Mouse (Mus musculus) ES-Bruce4 (cell line): ENCODE data around the gene Rfx2. TPM values are rescaled to one million over a fixed set of nuclear protein-coding genes. Genes with fewer than 3 reads are reported as not detected.

Experiments used
- H3K27ac ChIP-seq: 2 replicates; pipeline ENCODE4 v1.5.1; 2012; ENCODE audit warnings: low read length, inconsistent platforms; ENCODE audit not compliant: insufficient read depth
- H3K27me3 ChIP-seq: 2 replicates; pipeline ENCODE4 v1.6.1; 2012; ENCODE audit warnings: mild to moderate bottlenecking, low read length, inconsistent platforms; ENCODE audit not compliant: control insufficient read depth, poor library complexity, insufficient read depth, severe bottlenecking
- H3K36me3 ChIP-seq: 2 replicates; pipeline ENCODE4 v1.6.1; 2012; ENCODE audit warnings: inconsistent platforms, mild to moderate bottlenecking, low read length, moderate library complexity; ENCODE audit not compliant: control insufficient read depth, poor library complexity, insufficient read depth, severe bottlenecking
- H3K4me1 ChIP-seq: one replicate; pipeline ENCODE4 v1.8.1; 2011; ENCODE audit warnings: low read length; ENCODE audit not compliant: control insufficient read depth, insufficient read depth
- H3K4me3 ChIP-seq: 2 replicates; pipeline ENCODE4 v1.5.1; 2011; ENCODE audit warnings: low read depth, mild to moderate bottlenecking, low read length
- H3K9ac ChIP-seq: 2 replicates; pipeline ENCODE4 v1.6.1; 2012; ENCODE audit warnings: low read depth, mild to moderate bottlenecking, inconsistent platforms; ENCODE audit not compliant: poor library complexity, severe bottlenecking
- H3K9me3 ChIP-seq: replicated peaks from 2 replicates; pipeline ENCODE4 v1.6.1; 2012; ENCODE audit warnings: mild to moderate bottlenecking, low read length, inconsistent platforms; ENCODE audit not compliant: control insufficient read depth, poor library complexity, insufficient read depth, severe bottlenecking
- CTCF ChIP-seq: IDR thresholded peaks from one replicate; pipeline ENCODE4 v1.8.1; 2011; ENCODE audit warnings: low read depth, low read length
- EP300 ChIP-seq: IDR thresholded peaks from 2 replicates; pipeline ENCODE4 v1.6.1; 2011; ENCODE audit warnings: low read depth, low read length; ENCODE audit not compliant: insufficient read depth
- POLR2A ChIP-seq: IDR thresholded peaks from one replicate; pipeline ENCODE4 v1.8.1; 2011; ENCODE audit warnings: low read length; ENCODE audit not compliant: insufficient read depth
- polyA plus RNA-seq: library from polyadenylated mRNA; stranded (reverse); fragments of >200 nt; gene quantifications from 2 replicates; pipeline ENCODE4 v1.2.4, GENCODE M21; 2011; ENCODE audit warnings: low read depth; ENCODE audit not compliant: missing spikeins, insufficient read depth, insufficient read length

The Rfx2 gene
- polyA plus RNA-seq, 1 experiment, result 27.5 TPM

DNA sequence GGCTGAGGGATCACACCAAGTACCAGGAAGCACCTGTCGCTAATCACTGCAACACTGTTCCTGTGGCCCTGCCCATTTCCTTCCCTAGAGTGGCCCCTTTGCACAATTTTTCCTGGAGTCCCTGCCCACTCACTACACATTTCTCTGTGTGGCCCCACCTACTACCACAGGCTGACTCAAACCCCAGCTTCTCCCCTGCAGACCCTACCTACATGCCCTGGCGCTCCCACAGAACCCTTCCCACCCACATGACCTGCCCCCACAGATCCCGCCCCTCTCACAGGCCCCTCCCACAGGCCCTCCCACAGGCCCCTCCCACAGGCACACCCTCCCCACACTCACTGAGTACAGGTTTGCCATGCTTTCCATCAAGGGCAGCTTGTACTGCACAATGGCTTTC lies 30.4 kb upstream of the Rfx2 start:
- H3K9ac ChIP-seq, result 0 out of 2 replicates have a peak overlapping the region, but pooled peaks have one; percentile 9
- H3K27me3 ChIP-seq, result no peaks in the 10 kb centered on the region
- peak overlapping the region; percentile 19; the same call in 1 of the 2 replicates for H3K4me3 ChIP-seq
- TF ChIP-seq POLR2A (no peak), CTCF (no peak), EP300 (no peak)
- H3K27ac ChIP-seq, result peak overlapping the region; percentile 56
- peaks cover 4% of the 10 kb centered on the region for H3K4me1 ChIP-seq
- H3K36me3 ChIP-seq, result no peaks in the 10 kb centered on the region
- H3K9me3 ChIP-seq, result no peaks in the 10 kb centered on the region

- TF ChIP-seq POLR2A, result no peak
- no peak for TF ChIP-seq EP300
- Histone ChIP-seq H3K36me3 (no peaks in the 10 kb centered on the region), H3K27me3 (no peaks in the 10 kb centered on the region), H3K27ac (peak overlapping the region; percentile 74; the same call in 1 of the 2 replicates), H3K9me3 (no peaks in the 10 kb centered on the region), H3K4me3 (no peak overlapping the region), H3K4me1 (peaks cover 3% of the 10 kb centered on the region), H3K9ac (no peak overlapping the region; the same call in 1 of the 2 replicates)
Observed at GRCm38 (mm10) chr17:56858922-56859321, 28.1 kb upstream of the Rfx2 start.

GRCm38 (mm10) chr17:56858216-56858615 lies 27.4 kb upstream of the Rfx2 start:
- Histone ChIP-seq H3K27ac (peak overlapping the region; percentile 74), H3K4me1 (peaks cover 3% of the 10 kb centered on the region), H3K27me3 (no peaks in the 10 kb centered on the region), H3K9me3 (no peaks in the 10 kb centered on the region), H3K9ac (no peak overlapping the region; the same call in 1 of the 2 replicates), H3K36me3 (no peaks in the 10 kb centered on the region), H3K4me3 (no peak overlapping the region)
- TF ChIP-seq CTCF (peak; percentile 99), POLR2A (no peak), EP300 (peak; percentile 30; the same call in 1 of the 2 replicates)

GRCm38 (mm10) chr17:56855421-56855820 lies 24.6 kb upstream of the Rfx2 start:
- no peaks in the 10 kb centered on the region for H3K4me1 ChIP-seq
- TF ChIP-seq CTCF, result no peak
- TF ChIP-seq EP300, result no peak
- TF ChIP-seq POLR2A, result no peak

DNA sequence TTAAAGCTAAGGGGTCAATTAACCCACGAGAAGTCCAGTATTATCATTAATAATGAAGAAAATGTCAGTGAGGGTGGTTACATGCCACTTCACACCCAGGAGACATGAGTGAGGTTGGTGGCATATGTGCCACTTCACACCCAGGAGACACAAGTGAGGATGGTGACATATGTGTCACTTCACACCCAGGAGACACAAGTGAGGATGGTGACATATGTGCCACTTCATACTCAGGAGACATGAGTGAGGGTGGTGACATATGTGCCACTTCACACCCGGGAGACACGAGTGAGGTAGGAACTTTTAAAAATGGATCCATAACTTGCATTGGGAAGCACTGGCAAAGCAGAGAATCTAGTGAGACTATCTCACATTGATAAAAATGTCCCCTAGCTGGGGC lies 20.4 kb upstream of the Rfx2 start:
- no peak overlapping the region for H3K4me3 ChIP-seq
- peaks cover 5% of the 10 kb centered on the region for H3K4me1 ChIP-seq
- H3K36me3 ChIP-seq, result no peaks in the 10 kb centered on the region
- H3K9ac ChIP-seq, result no peak overlapping the region
- H3K27me3 ChIP-seq, result no peaks in the 10 kb centered on the region
- no peaks in the 10 kb centered on the region for H3K9me3 ChIP-seq
- no peak overlapping the region for H3K27ac ChIP-seq
- TF ChIP-seq CTCF, result no peak
- no peak for TF ChIP-seq POLR2A
- no peak for TF ChIP-seq EP300

More at GRCm38 (mm10) chr17:56855421-56855820, 24.6 kb upstream of the Rfx2 start:
- Histone ChIP-seq H3K27ac (no peak overlapping the region), H3K9me3 (no peaks in the 10 kb centered on the region), H3K27me3 (no peaks in the 10 kb centered on the region), H3K36me3 (no peaks in the 10 kb centered on the region), H3K4me3 (no peak overlapping the region), H3K9ac (no peak overlapping the region)

GRCm38 (mm10) chr17:56849710-56850109 lies 18.9 kb upstream of the Rfx2 start:
- no peak overlapping the region for H3K4me3 ChIP-seq
- H3K27me3 ChIP-seq, result no peaks in the 10 kb centered on the region
- no peak for TF ChIP-seq CTCF
- no peak for TF ChIP-seq POLR2A
- TF ChIP-seq EP300, result no peak
- H3K9me3 ChIP-seq, result no peaks in the 10 kb centered on the region
- no peak overlapping the region for H3K9ac ChIP-seq
- peaks cover 5% of the 10 kb centered on the region for H3K4me1 ChIP-seq
- H3K27ac ChIP-seq, result no peak overlapping the region
- no peaks in the 10 kb centered on the region for H3K36me3 ChIP-seq
